Mouse (Mus musculus) left cerebral cortex, adult 2 months (tissue): ENCODE measurements at regions not wholly inside any gene's neighbourhood (a gene's known extent, or its start where the extent isn't known, plus 50 kb on each side); places are given as distances from the start of the nearest gene placed in this dataset.

Source experiments
- DNase-seq, 2 experiments: peaks; one replicate each; pipeline ENCODE4 v3.0.0; 2021 to 2022; ENCODE audit warnings: low spot score in 2 of 2, mixed read lengths in 1 of 2; ENCODE audit errors: extremely low spot score in 1 of 2
- H3K27ac ChIP-seq: fragments of 200-600 bp; 2 replicates; pipeline ENCODE4 v1.8.1; 2022
- H3K4me3 ChIP-seq: fragments of 200-600 bp; 2 replicates; pipeline ENCODE4 v1.8.1; 2022
- CTCF ChIP-seq: fragments of 200-600 bp; IDR thresholded peaks from 2 replicates; pipeline ENCODE4 v1.8.1; 2022; ENCODE audit warnings: antibody characterized with exemption, mild to moderate bottlenecking, moderate library complexity
- intact Hi-C: fragments of 180-260 bp; cut with DNase I; formaldehyde crosslinking; loops from one replicate; pipeline ENCODE4 v1.15.1; 2025

DNA sequence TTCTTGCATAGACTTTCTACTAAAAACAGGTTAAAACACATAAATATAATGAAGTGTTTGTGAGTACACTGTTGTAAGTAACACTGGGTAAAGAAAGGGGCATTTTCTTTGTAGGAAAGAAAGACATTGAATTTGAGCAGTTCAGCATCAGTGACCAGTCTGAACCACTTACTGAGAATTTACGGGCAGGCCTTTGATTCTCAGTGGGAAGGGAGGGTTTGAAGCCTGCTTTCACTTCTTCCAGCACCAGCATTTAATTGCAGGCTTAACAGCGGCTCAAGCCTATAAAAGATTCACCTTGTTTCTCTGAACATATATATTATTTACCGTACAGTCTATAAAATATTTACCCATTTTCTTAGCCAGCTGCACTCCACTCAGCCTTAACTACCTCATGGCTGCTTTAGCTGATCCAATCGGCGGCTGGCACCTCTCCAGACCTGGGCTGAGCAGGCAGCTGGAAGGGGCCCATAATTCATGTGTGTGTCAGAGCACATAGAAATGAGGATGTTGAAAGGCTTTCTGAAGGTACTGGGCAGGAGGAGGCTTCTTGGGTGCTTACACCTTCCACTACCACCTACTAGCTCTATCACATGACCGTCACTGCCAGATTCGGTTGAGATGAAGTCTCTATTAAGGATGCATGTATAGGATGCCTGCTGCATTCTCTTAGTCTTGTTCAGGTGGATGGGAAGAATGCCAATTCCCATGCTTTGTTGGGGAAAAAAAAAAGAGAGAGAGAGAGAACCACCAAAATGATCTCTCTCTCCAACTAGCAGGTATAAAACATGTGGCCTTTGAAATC, 50.0 kb upstream of the Fggy start:
- TF ChIP-seq CTCF = no peak
- H3K4me3 ChIP-seq = no peak overlapping the region
- no peak for DNase-seq
- intact Hi-C loops = no loop called here
- H3K27ac ChIP-seq = no peak overlapping the region
